Mouse (Mus musculus): Measurements from ENCODE around the gene Spink8.

Gene Spink8

DNA sequence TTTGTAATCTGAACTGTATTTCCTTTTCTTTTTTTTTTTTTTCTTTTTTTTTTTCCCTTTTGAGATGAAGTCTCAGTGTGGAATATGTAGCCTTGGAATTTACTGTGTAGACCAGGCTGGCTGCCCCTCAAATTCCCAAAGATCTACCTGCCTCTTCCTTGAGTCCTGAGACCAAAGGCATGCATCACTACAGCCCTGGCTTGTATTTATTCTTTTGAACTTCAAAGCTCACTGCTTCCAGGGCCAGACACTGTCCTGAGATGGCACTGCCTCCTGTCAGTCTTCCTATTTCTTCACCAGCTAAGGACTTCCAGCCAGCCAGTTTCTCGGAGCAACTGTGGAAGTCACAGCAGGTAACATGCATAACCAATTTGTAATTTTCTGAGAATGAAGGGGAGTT is at the start of gene Spink8:
TSS of gene Spink8 (plus strand) at position 301 of the 400 bp plus-strand sequence.
- 74% methylated on average over 1 of the region's 1 CpGs for WGBS

DNA sequence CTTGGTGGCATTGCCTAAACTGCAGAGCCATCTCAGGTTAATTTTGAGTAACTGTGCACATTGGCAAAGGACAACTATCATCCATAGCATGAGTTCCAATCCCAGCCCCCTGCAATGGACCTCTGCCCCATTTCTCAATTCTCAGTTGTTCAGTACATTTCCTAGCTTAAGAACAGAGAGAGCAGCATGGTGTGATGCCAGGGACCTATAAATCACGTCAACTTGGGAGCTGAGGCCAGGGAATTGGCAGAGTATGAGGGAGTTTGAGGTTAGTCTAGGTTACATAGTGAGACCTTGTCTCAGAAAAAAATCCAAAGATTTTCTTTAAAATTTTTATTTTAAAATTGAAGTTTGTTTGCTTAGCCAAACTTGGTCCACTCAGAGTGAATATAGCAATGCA is 45.2 kb upstream of the Spink8 start:
- 74% methylated on average over 1 of the region's 1 CpGs for WGBS

GRCm38 (mm10) chr9:109790570-109790969 is 21.5 kb upstream of the Spink8 start, which contains the start of gene Fbxw27:
Gene Fbxw27 (minus strand): TSS chr9:109790670.
- WGBS, result 84% methylated on average over 4 of the region's 4 CpGs

GRCm38 (mm10) chr9:109795221-109795620 is 16.9 kb upstream of the Spink8 start:
- 73% methylated on average over 2 of the region's 2 CpGs for WGBS

DNA sequence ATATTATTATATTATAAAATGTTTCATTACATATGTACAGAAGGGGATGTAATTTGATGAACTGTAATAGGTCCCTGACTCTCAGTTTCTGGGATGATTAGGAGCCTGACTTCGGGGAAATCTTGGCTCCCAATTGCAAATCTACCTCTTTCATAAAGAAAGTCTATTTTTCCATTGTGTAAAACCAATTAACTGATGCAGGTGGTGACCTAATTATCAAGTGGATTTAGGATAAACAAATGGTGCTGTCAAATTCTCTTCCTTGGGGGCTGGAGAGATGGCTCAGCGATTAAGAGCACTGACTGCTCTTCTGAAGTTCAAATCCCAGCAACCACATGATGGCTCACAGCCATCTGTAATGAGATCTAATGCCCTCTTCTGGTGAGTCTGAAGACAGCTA is 16.3 kb upstream of the Spink8 start:
- WGBS, result 55% methylated on average over 2 of the region's 2 CpGs

- 89% methylated on average over 1 of the region's 1 CpGs for WGBS
Measured at GRCm38 (mm10) chr9:109798051-109798450, 14.0 kb upstream of the Spink8 start.

DNA sequence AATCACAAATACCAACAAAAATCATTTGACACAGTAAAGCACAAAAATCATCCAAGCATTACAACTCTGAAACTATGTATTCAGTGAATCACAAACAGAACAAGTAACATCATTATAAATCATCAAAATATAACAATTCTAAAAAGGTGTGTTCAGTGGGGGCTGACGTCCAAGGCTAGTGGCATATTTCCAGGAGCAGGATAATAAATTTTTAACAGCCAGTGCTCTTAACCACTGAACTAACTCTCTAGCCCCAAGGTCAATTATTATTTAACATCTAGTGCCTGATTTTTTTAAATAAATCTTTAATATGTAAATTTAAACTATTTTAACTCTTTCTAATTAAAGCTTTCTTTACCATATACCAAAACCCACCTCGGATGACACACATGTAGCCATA is 6.5 kb upstream of the Spink8 start:
- WGBS, result 87% methylated on average over 2 of the region's 2 CpGs

DNA sequence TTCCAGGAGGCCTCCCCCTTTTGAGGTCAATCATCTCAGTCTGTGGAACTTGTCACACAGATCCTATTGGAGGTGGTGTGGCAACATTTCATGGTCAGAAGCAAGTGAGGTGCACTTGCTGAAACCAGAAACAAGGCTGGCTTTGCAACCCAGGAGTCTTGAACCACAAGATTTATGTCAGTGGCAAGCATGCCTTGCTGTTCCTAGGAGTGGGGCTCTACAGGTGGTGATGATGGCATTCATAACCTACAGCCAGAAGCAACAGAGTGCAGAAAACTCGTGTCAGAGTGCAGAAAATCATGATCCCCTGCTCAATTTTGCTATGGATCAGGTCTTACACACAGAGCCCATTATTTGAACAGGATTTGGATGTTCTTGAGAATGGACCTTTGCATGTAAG is 5.8 kb upstream of the Spink8 start:
- 51% methylated on average over 1 of the region's 1 CpGs for WGBS

- 85% methylated on average over 2 of the region's 2 CpGs for WGBS
Measured at GRCm38 (mm10) chr9:109806695-109807293, 5.3 kb upstream of the Spink8 start.

DNA sequence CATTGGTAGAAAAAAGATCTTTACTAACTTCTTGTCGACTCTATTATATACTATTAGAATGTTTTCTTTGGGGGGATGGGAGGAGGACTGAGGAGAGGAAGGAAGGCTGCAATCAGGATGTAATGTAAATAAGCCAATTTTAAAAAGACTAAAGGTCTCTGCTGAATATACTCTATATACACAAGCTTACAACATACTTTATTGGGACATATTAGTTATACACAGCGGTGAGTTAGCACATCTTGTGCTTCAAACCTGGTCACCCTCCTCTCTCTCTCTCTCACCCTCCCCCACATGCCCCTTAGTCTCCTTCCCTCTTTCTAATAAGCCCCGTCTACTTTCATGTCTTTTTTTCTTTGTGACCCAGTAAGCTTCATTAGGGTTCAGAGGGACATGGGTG is 4.2 kb upstream of the Spink8 start:
- 64% methylated on average over 3 of the region's 3 CpGs for WGBS

DNA sequence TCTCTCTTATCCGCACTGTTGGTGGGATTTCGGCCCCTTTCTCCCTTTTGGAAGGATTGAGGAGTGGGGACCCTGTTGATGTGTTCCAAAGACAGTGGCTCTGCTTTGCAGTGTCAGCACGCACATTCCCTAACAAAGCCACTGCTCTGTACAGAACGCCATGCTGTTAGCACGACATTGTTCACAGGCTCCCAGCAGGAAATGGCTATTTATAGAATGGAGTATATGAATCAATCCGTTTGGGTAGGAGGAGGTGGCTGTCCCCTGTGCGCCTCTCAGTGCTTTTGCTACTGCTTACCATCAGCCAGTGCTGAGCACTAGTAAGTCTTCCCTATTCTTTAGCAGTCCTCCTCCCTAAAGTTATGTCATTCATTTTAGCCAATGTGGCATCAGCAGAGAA is 1.3 kb downstream of the Spink8 start:
- WGBS, result 26% methylated on average over 7 of the region's 7 CpGs

DNA sequence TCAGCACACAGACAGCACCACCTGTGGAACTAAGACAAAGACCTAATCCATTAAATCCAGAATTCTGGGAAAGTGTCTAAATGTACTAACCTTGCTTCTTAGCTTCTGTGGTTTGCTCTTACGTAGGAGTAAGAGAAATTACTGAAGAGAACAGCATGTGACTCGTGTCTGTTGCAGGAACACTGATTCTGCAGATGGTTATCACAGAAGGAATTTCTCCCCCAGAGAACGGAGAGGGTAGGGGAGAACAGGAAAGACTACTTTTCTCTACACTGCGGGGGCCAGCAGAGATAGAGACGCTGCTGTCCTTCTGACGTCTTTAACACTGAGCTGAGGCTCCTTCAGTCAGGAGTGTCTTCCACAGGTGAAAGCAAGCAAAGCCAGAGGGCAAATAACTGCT is 4.3 kb downstream of the Spink8 start:
- 38% methylated on average over 6 of the region's 6 CpGs for WGBS

DNA sequence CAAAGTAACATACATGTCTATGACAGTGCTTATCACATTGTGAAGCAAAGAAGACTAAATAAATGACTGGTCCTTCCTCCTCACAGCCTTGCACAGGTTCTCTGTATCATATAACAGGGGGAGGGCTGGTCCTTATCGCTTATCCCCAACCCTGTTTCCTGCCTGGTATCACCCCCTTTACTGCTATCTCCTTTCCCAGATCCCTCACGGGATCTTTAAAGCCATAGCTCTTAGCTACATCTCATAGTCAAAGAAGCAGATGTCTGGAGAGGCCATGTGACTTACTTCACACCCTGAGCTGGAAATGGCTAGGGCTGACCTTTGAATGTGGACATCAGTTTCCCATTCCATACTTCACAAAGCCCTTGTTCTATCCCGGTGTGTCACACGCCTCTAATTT is 13.7 kb downstream of the Spink8 start:
- WGBS, result 70% methylated on average over 4 of the region's 4 CpGs

- 77% methylated on average over 5 of the region's 5 CpGs for WGBS
Measured at GRCm38 (mm10) chr9:109826181-109826580, 14.1 kb downstream of the Spink8 start.

- under 1% methylated on average over 32 of the region's 32 CpGs for WGBS
Measured at GRCm38 (mm10) chr9:109832391-109833087, 20.5 kb downstream of the Spink8 start, which contains the start of gene Nme6. Gene Nme6 (plus strand): TSS chr9:109832749.

- 6% methylated on average over 6 of the region's 6 CpGs for WGBS
Measured at GRCm38 (mm10) chr9:109833088-109833412, 21.0 kb downstream of the Spink8 start.

- 59% methylated on average over 6 of the region's 6 CpGs for WGBS
Measured at GRCm38 (mm10) chr9:109849312-109849758, 37.3 kb downstream of the Spink8 start, which contains the start of gene Camp. Gene Camp (minus strand): TSS chr9:109849617.

GRCm38 (mm10) chr9:109850099-109850498 is 38.0 kb downstream of the Spink8 start:
- 88% methylated on average over 5 of the region's 5 CpGs for WGBS

GRCm38 (mm10) chr9:109854341-109854740 is 42.3 kb downstream of the Spink8 start:
- WGBS, result 94% methylated on average over 2 of the region's 2 CpGs

DNA sequence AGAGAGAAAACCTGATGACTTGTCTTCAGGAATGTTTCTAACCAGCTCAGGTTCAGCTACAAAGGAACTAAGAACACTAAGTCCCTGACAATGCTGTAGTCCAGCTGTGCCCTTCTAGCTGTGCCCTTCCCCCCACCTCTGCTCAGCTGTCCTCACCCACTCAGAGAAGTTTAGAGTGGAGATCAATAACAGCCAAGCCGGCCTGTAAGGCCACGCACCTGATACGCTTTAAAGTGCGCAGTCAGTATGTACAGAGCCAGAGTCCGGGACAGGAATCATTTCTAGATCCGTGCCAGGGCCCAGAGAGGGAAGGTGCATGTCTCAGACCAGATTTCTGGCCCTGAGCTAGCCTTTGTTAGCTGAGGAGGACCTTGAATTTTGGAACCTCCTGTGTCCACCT is 43.9 kb downstream of the Spink8 start:
- WGBS, result 91% methylated on average over 6 of the region's 6 CpGs

DNA sequence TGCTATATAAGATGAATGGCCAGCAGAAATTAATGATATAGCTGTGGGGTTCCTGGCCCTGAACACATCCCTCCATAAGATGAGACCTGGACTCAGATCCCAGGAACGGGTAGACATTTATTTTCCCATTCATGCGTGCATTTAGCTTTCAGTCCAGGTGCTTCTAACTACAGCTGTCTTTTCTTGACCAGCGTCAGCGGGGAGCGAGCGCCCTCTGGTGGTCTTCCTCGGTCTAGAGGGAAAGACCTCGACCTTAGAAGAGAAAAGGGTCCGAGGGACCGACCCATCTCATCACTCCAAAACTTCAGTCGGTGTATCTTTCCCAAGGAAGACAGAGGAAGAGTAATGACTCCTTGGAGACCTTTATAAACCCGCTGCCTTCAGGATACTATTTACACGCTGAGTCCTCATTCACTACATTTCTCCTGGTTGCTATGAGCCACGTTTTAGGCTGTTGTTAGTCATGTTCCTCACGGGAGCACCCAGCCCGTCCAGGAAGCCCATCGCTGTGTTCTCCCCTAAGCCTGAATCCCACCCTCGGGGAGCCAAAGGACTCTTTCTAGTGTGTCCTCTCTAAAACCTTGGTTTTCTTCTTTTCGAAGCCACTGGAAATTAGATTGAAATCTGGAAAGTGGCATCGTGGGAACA is 50.4 kb downstream of the Spink8 start:
- WGBS, result 8% methylated on average over 20 of the region's 20 CpGs

GRCm38 (mm10) chr9:109863085-109863484 is 51.0 kb downstream of the Spink8 start:
- 41% methylated on average over 3 of the region's 3 CpGs for WGBS

- WGBS, result 86% methylated on average over 2 of the region's 2 CpGs
Measured at GRCm38 (mm10) chr9:109866218-109866617, 54.1 kb downstream of the Spink8 start.
